Mouse (Mus musculus) spleen, postnatal 14 days (tissue): Measurements from ENCODE around the gene Rint1.
A peak's percentile ranks its signal among the peaks of the same experiment; 100 is the strongest.
"Not testable (repeated sequence)": the region's sequence is repeated elsewhere in the genome, so short reads cannot be mapped to it uniquely, and the experiment has no call there.

Source experiments
- DNase-seq, 2 experiments: peaks; one replicate each; pipeline ENCODE4 v3.0.0; 2021 to 2022; ENCODE audit warnings: low spot score in 2 of 2

The Rint1 gene

DNA sequence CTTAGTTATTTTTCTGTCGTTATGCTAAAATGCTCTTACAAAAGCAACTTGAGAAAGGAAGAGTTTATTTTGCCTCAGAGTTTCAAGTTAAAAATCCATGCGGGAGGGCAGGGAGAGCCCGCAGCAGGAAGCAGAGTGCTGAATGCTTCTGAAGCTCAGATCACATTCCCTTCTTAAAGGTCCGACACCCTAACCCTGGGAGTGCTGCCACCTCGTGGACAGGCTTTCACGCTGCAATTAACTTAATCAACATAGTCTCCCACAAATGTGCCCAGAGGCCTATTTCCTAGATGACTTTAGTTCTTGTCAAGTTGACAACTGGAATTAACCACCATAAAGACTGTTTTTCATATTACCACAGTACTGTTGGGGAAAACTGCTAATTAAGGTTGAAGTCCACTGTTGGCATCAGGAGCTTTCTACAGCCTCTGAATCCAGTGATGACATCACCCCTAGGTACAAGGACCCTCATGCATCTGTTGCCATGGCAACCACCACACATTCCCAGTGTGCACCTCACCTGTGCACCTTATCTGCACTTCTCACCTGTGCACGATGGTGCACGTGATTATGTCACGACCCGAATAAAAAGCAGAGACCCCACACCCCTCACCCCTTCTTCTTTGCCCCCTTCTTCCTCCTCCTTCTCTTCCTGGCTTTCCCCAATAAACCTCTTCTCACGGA, 39.0 kb downstream of the Rint1 start:
- DNase-seq: peak; percentile 46 to 69

DNA sequence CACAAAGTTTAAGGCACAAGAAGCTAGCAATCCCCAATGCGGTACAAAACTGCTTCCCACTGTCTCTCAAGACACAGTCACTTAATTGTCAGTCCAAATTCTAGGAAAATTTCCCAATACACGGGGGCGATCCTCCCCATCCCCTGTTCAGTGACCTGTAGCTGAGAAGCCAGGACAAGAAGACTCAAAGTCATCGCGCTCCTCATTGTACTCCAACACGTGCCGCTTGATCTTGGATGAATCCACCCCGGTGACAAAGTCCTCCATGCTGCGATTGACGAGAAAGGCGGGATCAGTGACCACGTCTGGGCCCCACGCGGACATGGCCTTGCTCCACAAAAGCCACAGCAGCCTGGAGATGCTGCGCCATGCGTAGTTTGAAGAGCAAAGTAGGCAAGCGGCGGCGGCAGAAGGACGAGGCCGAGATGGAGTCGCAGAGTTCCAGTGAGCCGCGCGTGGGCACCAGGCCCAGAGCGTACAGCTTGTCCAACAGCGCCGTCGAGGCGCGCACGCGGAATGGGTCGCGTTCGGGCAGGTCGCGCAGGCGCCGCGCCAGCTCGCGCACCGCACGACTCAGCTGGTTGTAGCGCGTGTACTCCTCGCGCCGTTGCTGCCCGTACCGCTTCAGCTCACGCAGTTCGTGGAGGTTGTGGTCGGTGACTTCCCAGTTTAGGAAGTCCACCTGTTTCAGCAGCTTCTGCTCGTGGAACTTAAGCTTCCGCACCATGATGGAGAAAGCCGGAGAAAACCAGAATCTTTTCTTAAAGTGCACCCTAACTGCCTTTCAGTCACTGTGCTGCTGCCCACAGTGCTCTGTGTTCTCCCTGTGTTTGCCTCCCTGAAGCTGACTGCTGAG, 43.6 kb downstream of the Rint1 start:
- no peak for DNase-seq

DNA sequence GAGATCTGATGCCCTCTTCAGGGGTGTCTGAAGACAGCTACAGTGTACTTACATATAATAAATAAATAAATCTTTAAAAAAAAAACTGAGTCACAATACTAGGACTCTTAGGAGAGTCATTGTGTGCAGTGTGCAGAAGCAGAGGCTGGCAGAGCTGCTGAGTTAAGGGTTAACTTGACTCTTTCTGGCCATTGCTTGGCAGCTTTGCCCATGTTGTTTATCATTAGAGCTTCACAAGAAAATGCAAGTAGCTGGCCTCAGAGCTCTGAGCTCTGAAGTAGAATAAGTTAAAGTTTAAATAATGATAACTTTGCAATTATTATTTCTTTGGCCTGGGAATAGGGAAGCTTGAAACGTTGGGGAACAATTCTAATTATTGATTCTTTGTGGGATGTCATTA, 48.2 kb downstream of the Rint1 start:
- DNase-seq: not testable (repeated sequence)

DNA sequence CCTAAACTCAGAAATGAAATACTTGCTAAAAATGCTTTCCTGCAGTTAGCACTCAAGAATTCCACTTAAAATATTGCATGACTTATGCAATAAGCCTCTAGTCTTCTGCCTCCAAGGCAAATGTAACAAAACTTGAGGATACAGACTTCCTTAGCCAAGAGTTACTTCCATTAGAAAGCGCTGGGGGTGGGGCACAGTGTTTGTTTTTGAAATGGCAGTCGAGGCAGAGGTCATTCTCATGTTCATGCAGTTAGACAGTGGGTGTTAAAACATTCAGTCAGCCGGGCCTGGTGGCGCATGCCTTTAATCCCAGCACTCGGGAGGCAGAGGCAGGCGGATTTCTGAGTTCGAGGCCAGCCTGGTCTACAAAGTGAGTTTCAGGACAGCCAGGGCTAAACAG, 50.6 kb downstream of the Rint1 start:
- no peak for DNase-seq

DNA sequence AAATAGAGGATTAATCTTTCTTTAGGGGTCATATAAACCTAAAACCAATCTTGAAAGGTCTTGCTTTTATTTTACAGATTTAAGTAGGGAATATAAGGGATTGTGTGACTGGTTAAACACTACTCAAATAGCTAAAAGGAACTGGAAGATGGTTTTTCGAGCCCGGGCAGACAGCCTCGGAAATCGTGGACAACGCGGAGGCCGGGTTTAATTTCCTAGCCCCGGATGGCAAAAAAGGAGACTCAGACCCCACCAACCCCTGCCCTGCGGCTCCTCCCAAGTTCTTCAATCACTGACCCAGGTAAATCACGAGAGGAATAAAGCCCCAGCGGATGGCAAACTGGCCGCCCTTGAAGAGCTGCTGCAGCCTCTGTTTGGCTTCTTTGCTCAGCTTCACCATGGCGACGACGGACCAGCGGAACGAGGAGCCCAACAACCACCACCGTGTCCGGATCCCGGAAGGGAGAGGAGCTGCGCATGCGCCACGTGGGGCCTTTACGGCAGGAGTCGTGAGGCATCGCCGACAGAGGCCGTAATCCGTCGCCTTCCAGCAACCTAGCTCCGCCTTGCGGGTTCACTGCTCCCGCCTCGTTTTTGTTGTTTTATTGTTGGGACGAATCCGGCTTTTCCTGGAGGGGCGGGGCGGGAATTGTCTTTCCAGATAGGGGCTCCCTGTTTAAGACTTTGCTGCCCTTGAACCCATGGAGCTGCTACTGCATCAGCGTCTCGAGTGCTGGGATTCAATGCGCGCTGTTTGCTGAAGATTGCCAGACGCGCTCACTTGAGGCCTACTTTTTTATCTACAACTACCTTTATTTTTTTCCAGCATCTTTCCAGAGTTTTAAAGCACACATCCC, 56.4 kb downstream of the Rint1 start, which contains the start of gene Tomm7:
Tomm7 (minus strand) TSS at position 488 of the 857 bp plus-strand sequence.
- DNase-seq: peak; percentile 92 to 93

DNA sequence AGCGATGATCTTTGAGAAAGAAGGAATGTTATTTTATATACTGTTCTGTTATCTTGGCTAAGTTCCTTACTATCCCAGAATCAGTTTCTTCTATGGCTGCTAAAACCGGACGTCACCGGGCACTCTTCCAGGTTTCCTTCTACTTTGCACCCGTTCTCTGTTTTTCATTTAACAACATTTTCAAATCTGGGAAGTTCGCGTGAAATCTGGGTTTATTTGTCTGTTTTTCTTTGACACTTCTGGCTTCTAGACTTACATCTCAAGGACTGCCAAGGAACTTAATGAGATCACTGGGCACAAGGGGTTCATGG, 57.0 kb downstream of the Rint1 start:
- DNase-seq: no peak

DNA sequence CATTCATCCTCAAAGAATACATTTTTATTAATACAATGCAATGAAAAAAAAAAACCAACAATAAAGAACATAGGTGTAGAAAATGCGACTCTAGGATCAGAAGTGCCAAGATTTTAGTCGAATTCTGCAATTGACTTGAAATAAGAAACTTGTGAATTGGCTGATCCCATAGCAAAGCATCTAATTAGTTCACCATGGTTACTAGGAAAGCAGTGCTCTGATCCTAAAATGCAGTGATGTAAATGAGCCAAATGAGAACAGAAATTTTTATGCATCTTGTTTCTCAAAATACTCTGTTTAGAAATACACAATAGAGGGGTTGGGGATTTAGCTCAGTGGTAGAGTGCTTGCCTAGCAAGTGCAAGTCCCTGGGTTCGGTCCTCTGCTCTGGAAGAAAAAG, 57.6 kb downstream of the Rint1 start:
- no peak for DNase-seq

DNA sequence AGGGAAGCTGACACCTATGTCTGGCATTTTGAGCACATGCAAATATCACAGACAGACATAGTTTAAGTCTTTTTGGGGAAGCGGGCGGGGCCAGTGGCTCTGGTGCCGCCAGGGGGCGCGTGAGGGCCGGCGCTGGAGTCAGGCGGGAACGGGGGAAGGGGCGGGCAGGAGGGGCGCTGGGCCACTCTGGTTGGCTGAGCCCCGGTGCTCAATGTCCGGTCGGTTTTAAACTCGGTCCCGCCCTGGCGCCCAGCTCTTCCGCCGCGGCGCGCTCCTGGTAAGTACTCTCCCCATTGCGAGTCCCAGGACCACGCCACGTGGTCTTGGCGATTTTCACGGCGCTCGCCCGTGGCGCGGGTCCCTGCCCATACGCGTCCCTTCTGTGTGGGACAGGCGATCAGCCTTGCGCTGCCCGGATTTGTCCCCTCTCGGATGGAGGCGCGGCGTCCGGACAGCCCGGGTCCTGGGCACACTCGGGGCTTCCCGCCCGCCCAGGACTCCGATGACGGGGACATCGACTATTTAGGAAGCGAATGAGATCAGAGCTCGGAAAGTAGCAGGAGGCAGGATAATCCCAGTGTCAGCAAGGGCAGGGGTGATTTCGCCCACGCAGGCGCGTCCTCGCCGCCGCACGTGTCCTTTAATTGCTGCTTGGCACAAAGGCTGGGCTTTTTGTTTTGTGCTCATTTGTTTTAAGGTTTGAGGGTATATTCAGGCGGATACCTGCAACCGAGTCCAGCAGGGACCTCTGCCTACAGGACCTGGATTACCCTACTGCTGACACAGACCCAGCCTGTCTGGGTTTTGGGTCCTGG, 63.0 kb downstream of the Rint1 start:
- peak; percentile 87 to 94 for DNase-seq

DNA sequence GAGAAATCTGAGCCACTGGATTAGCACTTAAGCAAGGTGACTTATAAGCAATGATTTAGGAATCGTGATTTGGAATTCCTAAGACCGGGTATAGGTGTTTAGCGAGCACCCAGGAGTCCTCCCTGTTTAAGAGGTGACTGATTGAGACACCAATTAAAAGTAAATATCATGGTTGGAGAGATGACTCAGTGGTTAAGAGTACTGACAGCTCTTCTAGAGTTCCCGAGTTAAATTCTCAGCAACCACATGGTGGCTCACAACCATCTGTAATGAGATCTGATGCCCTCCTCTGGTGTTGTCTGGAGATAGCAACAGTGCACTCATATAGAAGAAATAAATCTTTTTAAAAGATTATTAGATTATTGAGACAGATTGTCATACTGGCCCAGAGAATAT, 63.6 kb downstream of the Rint1 start:
- DNase-seq: not testable (repeated sequence)

DNA sequence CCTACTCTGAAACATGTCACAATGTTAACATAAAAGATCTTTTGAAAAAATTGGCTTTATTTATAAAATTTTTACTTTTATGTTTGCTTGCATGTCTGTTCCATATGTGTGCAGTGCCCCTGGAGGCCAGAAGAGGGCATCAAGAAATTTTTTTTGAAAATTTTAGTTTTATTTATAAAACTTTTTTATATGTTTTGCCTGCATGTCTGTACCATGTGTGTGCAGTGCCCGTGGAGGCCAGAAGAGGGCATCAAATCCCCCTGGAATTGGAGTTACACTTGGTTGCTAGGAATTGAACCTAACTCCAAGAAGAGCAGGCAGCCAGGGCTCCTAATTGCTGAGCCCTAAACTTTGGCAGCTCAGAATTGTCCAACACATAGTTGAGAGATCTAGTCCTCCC, 65.4 kb downstream of the Rint1 start:
- DNase-seq: peak in 1 of 2 experiments; percentile 40

DNA sequence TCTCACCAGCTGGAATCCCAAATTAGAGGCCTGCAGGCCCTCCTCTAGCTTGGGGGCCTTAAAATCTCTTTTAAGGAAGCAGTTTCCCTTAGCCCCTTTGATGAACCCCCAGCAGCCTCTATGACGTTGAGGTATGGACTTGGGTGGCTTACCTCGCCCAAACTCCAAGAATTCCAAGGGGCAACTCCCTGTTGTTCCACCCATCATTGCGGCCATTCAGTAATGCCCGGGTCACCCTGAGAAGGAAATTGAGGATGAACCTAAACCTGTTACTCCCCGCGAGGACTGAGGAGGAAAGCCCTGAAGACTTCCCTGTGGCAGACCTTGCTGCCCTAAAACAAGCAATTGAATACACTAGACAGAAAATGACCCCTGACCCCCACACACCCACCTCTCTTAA, 68.0 kb downstream of the Rint1 start:
- DNase-seq: no peak

DNA sequence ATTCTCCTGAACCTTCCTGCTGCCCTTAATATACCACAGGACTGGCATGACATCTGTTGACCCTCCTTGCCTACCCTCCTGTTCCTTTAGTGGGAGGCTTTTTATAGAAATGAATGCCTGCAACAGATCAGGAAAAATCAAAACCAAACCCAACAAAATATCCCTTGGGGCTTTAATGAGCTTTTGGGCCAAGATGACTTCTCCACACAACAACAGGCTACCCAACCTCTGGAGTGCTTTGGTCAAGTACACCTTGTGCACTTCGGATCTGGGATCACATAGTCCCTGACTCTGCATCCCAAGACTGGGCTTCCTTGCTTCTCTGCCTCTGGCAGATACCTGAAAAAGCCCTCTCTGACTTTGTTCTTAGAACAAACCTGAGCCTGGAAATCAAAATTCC, 68.7 kb downstream of the Rint1 start:
- DNase-seq: no peak

DNA sequence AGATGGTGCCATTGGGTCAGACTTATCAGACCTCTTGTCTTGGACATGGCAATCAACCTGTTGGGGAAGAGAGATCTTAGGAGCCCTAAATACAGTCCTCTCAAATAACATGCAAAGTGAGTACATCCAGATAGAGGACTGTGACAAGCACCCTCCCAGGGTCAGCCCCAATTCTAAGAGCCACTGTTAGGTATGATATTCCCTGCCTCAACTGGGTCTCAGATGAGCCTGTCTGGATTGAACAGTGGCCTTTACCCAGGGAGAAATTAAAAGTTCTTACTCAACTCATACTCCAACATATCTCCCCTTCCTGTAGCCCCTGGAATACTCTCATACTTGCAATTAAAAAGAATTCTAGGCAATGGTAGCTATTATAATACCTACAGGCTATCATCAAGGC, 69.7 kb downstream of the Rint1 start:
- no peak for DNase-seq

DNA sequence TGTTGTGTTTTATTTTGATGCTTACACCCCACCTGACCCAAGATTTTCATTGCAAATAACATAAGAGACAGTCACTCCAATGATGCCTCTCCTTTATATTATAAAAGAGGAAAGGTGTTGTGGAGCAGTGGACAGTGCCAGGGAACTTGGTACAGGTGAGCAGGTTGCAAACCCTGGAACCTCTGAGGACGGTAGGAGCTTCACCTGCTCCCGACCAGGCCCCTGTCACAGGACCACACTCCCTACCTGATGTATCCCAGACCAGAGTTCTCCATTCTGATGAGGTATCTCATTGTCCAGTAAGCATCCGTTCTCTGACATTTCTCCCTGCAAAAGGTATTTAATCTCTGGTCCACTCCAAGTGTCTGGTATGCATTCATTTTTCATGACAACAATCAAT, 70.5 kb downstream of the Rint1 start:
- DNase-seq: no peak

DNA sequence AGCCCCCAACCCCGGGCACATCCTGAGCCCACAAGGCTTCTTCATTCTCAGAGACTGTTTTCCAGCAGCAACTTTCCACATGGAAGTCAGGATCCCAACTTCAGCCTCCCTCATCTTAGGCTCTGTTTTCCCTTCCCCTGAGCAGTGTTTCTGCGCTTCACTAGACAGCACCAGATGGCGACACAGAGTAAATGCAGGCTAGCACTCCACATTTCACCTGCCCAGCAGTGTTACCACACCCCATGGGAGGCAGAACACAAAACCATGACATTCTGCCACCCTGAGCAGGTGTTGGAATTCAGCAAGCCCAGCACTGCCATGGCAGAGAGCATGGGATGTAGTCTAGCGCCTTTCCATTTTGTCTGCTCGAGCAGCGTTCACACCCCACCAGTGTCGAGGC, 71.1 kb downstream of the Rint1 start:
- DNase-seq: no peak

DNA sequence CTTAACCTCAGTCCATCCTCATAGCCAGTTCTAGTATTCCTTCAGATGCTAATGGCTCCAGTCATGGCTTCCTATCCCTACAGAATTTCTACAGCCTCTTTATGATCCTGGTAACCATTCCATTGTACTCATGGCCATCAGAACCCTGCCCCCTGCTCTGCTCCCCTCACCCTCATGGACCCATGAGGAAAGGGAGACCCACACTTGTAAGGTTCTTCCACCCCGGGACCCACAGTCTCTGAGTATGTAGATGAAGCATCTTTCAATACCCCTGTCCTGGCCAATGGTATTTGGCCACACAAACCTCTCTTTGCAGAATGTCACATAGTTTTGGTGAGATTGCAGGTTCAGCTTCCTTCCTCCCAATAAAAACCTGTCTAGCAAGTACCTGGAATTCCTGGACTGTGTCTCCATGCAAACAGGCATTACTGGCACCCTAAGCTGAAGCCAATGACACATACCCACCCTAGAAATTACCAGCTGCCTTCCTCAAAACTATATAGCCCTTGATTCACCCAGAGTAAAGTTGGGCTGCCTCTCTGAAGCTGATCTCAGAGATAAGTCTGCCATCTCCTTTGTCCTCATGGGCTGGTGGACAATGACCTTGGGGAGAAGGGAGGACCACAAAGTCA, 71.7 kb downstream of the Rint1 start:
- no peak for DNase-seq

DNA sequence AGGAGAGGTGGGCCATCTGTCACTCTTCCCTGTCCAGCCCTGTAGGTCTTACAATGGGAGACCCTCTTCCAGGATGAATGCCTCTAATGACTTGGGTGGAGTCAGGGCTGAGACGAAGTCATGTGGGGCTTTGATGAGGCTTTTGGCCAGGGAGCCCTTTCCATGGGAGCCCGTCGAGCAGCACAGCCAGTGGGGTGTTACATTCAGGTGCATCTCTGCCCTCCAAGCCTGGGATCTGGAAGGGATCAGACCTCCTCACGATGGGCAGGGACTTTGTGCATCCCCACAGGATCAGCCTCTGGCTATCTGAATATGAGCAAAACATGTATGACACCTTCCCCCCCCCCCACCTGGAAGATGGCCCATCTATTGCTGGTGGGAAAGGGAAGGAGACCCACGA, 72.4 kb downstream of the Rint1 start:
- DNase-seq: no peak

DNA sequence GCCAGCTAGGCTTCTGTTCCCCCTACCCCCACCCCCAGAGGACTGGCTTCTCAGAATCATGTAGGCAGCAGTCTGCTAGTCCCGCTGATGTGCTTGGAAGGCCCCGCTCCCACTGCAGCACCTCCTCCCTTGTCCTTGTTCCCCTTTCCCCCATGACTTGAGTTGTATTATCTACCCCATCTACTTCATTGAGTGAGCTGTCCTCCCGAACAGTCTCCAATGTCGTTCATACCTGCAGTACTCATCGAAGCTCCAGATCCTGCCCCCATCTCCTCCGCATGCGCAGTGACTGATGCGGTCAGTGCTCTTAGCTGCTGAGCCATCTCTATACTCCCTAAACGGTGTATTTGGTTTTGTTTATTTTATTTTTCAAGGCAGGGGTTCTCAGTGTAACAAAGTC, 74.2 kb downstream of the Rint1 start:
- DNase-seq: no peak

DNA sequence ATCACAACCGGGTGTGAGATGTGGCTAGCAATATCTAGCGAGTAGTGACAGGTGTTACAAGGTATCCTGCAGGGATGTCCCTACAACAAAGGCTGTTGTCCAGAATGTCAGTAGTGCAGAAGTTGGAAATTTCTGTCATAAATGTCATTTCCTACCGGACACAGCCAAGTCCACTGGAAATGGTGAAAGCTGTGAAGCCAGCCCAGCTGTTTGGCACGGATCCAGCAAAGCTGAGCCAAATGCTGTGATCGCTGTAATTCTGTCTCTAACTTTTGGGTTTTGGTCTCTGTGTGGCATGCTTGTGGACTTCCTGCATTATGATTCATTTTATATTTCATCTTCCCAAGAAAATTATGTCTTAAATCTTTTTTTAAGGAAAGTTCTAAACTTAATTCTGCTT, 74.8 kb downstream of the Rint1 start:
- DNase-seq: no peak

DNA sequence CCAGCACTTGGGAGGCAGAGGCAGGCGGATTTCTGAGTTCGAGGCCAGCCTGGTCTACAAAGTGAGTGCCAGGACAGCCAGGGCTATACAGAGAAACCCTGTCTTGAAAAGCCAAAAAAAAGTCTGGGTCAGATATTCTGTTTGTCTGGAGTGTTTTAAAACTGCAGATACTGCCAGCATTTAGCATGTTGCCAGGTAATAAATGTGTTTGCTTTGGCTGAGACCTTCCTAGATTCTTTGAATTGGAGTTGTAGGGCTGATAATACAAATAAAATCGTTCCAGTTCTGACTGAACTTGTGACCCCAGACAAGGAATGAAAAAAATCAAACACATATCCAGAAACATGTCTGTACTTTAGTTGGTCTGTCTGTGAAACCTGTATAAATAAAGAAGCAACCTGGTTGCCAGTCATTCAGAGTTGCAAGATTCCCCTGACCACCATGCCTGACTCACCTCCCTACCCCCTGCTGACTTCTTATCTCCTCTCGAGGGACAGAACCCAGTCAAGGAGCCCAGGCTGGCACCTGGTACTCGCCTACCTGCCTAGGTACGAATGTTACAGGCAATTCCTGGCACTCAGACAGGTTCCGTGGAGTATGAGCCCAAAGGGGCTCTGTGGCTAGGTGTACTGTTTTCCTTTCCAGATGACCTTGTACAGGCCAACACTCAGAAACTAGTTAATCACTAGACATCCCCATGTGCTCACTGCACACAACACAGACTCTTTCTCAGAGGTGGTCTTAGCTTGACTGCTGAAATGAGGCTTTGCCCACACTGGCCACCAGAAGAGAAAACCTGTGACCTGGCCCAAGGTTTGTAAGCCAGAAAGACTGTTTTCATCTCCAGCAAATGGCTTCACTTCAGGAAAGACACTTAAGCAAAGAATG, 75.9 kb downstream of the Rint1 start:
- no peak for DNase-seq
